Mouse (Mus musculus) brain, embryonic 14.5 days (tissue): ENCODE measurements around the gene Cers6.

ENCODE experiments used
- CTCF ChIP-seq: fragments of 200-500 bp; IDR thresholded peaks from 2 replicates; pipeline ENCODE4 v1.5.1; 2012; ENCODE audit warnings: inconsistent platforms, mild to moderate bottlenecking, moderate library complexity, borderline replicate concordance; ENCODE audit not compliant: insufficient read depth, insufficient read length; ENCODE audit errors: extremely low read depth
- POLR2A ChIP-seq: fragments of 200-500 bp; IDR thresholded peaks from 2 replicates; pipeline ENCODE4 v1.6.1; 2012; ENCODE audit warnings: mild to moderate bottlenecking, inconsistent platforms, borderline replicate concordance; ENCODE audit not compliant: poor library complexity, insufficient read depth, insufficient read length, severe bottlenecking; ENCODE audit errors: extremely low read depth

GRCm38 (mm10) chr2:68860391-68860790, 850 bp upstream of the Cers6 start:
- TF ChIP-seq CTCF (no peak), POLR2A (no peak)
